Mouse (Mus musculus) lung, embryonic 14.5 days (tissue): ENCODE measurements around the gene Sorbs2. TPM values are rescaled to one million over a fixed set of nuclear protein-coding genes. Genes with fewer than 3 reads are reported as not detected.
A peak's percentile ranks its signal among the peaks of the same experiment; 100 is the strongest.

Experiments
- ATAC-seq: fragments of 200-750 bp; cut with Nextera tagmentation; 2 replicates; pipeline ENCODE4 v1.8.0; 2017; ENCODE audit warnings: mild to moderate bottlenecking, moderate TSS enrichment, moderate library complexity; ENCODE audit not compliant: insufficient read depth
- DNase-seq: peaks from one replicate; pipeline ENCODE4 v3.0.0-alpha.2; 2015
- H3K27ac ChIP-seq: fragments of 300-500 bp; sonication (generic); 2 replicates; pipeline ENCODE4 v1.5.1; 2014; ENCODE audit warnings: low read depth, mild to moderate bottlenecking, moderate library complexity
- H3K27me3 ChIP-seq: fragments of 300-500 bp; sonication (generic); 2 replicates; pipeline ENCODE4 v1.6.1; 2014; ENCODE audit warnings: low read length, control low read depth; ENCODE audit not compliant: insufficient read depth
- H3K36me3 ChIP-seq: fragments of 300-500 bp; sonication (generic); 2 replicates; pipeline ENCODE4 v1.6.1; 2014; ENCODE audit warnings: control low read depth; ENCODE audit not compliant: insufficient read depth
- H3K4me1 ChIP-seq: fragments of 300-500 bp; sonication (generic); 2 replicates; pipeline ENCODE4 v1.6.1; 2014; ENCODE audit warnings: antibody characterized with exemption, control low read depth; ENCODE audit not compliant: insufficient read depth
- H3K4me2 ChIP-seq: fragments of 300-500 bp; sonication (generic); 2 replicates; pipeline ENCODE4 v1.6.1; 2014; ENCODE audit warnings: mild to moderate bottlenecking
- H3K4me3 ChIP-seq: fragments of 300-500 bp; sonication (generic); 2 replicates; pipeline ENCODE4 v1.5.1; 2014; ENCODE audit warnings: low read depth, low read length
- H3K9ac ChIP-seq: fragments of 300-500 bp; sonication (generic); 2 replicates; pipeline ENCODE4 v1.6.1; 2014
- H3K9me3 ChIP-seq: fragments of 300-500 bp; sonication (generic); 2 replicates; pipeline ENCODE4 v1.6.1; 2016; ENCODE audit warnings: low read depth, low read length, control low read depth
- CTCF ChIP-seq: IDR thresholded peaks from 2 replicates; pipeline ENCODE4 v1.5.1; 2016; ENCODE audit warnings: antibody characterized with exemption, low read depth
- WGBS: fragments of 180-500 bp; shearing (Covaris S2); extraction: QIAGEN DNeasy Blood & Tissue Kit; methylation state at CpG from one replicate; pipeline ENCODE4 v1.1.7; 2014; 5-methylcytosine and 5-hydroxymethylcytosine counted together
- polyA plus RNA-seq: library from polyadenylated mRNA; unstranded; fragments of >200 nt; fragmentation: Nextera tagmentation; extraction: Ambion mirVana; gene quantifications from 2 replicates; pipeline ENCODE4 v1.2.1, GENCODE M21; 2014

The Sorbs2 gene
- polyA plus RNA-seq, 1 experiment from 2014 or later = 23.3 TPM

GRCm38 (mm10) chr8:45506376-45506775 lies 1.2 kb upstream of the Sorbs2 start:
- no peak overlapping the region for H3K9ac ChIP-seq
- H3K4me2 ChIP-seq = no peak overlapping the region
- H3K27me3 ChIP-seq = no peaks in the 10 kb centered on the region
- DNase-seq (no peak), ATAC-seq (no peak)
- WGBS = 73% methylated on average over 4 of the region's 4 CpGs
- H3K9me3 ChIP-seq = no peaks in the 10 kb centered on the region
- H3K4me3 ChIP-seq = no peak overlapping the region
- no peak overlapping the region for H3K27ac ChIP-seq
- H3K4me1 ChIP-seq = no peaks in the 10 kb centered on the region
- TF ChIP-seq CTCF = no peak
- H3K36me3 ChIP-seq = no peaks in the 10 kb centered on the region

GRCm38 (mm10) chr8:45507277-45507633 lies 333 bp upstream of the Sorbs2 start:
- H3K9ac ChIP-seq = no peak overlapping the region
- 57% methylated on average over 8 of the region's 8 CpGs for WGBS
- no peaks in the 10 kb centered on the region for H3K27me3 ChIP-seq
- TF ChIP-seq CTCF = no peak
- H3K36me3 ChIP-seq = no peaks in the 10 kb centered on the region
- no peaks in the 10 kb centered on the region for H3K9me3 ChIP-seq
- no peak overlapping the region for H3K27ac ChIP-seq
- no peaks in the 10 kb centered on the region for H3K4me1 ChIP-seq
- DNase-seq (no peak), ATAC-seq (no peak)
- H3K4me2 ChIP-seq = 0 out of 2 replicates have a peak overlapping the region, but pooled peaks have one; percentile 12
- H3K4me3 ChIP-seq = no peak overlapping the region

- Histone ChIP-seq H3K27me3 (no peaks in the 10 kb centered on the region), H3K9ac (no peak overlapping the region), H3K4me2 (no peak overlapping the region), H3K9me3 (no peaks in the 10 kb centered on the region), H3K4me3 (no peak overlapping the region), H3K4me1 (no peaks in the 10 kb centered on the region), H3K36me3 (no peaks in the 10 kb centered on the region), H3K27ac (no peak overlapping the region)
- 79% methylated on average over 7 of the region's 7 CpGs for WGBS
- no peak for TF ChIP-seq CTCF
- no peak for ATAC-seq
- no peak for DNase-seq
Observed at GRCm38 (mm10) chr8:45508521-45509104, 1.0 kb downstream of the Sorbs2 start.

- Histone ChIP-seq H3K36me3 (no peaks in the 10 kb centered on the region), H3K9ac (no peak overlapping the region), H3K9me3 (no peaks in the 10 kb centered on the region), H3K27me3 (no peaks in the 10 kb centered on the region), H3K4me1 (no peaks in the 10 kb centered on the region), H3K27ac (no peak overlapping the region), H3K4me2 (no peak overlapping the region), H3K4me3 (no peak overlapping the region)
- ATAC-seq (no peak), DNase-seq (no peak)
- TF ChIP-seq CTCF = no peak
Observed at GRCm38 (mm10) chr8:45512369-45512768, 4.8 kb downstream of the Sorbs2 start.

- DNase-seq (no peak), ATAC-seq (no peak)
- Histone ChIP-seq H3K27me3 (no peaks in the 10 kb centered on the region), H3K27ac (no peak overlapping the region), H3K4me1 (no peaks in the 10 kb centered on the region), H3K36me3 (no peaks in the 10 kb centered on the region), H3K4me2 (no peak overlapping the region), H3K9ac (no peak overlapping the region), H3K9me3 (no peaks in the 10 kb centered on the region), H3K4me3 (no peak overlapping the region)
- no peak for TF ChIP-seq CTCF
- WGBS = 50% methylated on average over 6 of the region's 6 CpGs
Observed at GRCm38 (mm10) chr8:45521595-45521994, 14.0 kb downstream of the Sorbs2 start.

- H3K4me3 ChIP-seq = no peak overlapping the region
- no peaks in the 10 kb centered on the region for H3K27me3 ChIP-seq
- no peak for TF ChIP-seq CTCF
- WGBS = 65% methylated on average over 2 of the region's 2 CpGs
- no peak overlapping the region for H3K27ac ChIP-seq
- no peak for ATAC-seq
- H3K36me3 ChIP-seq = no peaks in the 10 kb centered on the region
- no peaks in the 10 kb centered on the region for H3K4me1 ChIP-seq
- no peak for DNase-seq
- H3K9me3 ChIP-seq = no peaks in the 10 kb centered on the region
- H3K9ac ChIP-seq = no peak overlapping the region
- H3K4me2 ChIP-seq = no peak overlapping the region
Observed at GRCm38 (mm10) chr8:45527708-45528107, 20.1 kb downstream of the Sorbs2 start.

GRCm38 (mm10) chr8:45528890-45529289 lies 21.3 kb downstream of the Sorbs2 start:
- DNase-seq (no peak), ATAC-seq (no peak)
- Histone ChIP-seq H3K4me3 (no peak overlapping the region), H3K9me3 (no peaks in the 10 kb centered on the region), H3K9ac (no peak overlapping the region), H3K36me3 (no peaks in the 10 kb centered on the region), H3K27ac (no peak overlapping the region), H3K4me2 (no peak overlapping the region), H3K27me3 (no peaks in the 10 kb centered on the region), H3K4me1 (no peaks in the 10 kb centered on the region)
- TF ChIP-seq CTCF = no peak
- WGBS = 54% methylated on average over 2 of the region's 2 CpGs

- no peaks in the 10 kb centered on the region for H3K9me3 ChIP-seq
- no peak overlapping the region for H3K9ac ChIP-seq
- H3K27ac ChIP-seq = no peak overlapping the region
- H3K4me2 ChIP-seq = no peak overlapping the region
- no peaks in the 10 kb centered on the region for H3K27me3 ChIP-seq
- 63% methylated on average over 9 of the region's 9 CpGs for WGBS
- DNase-seq (no peak), ATAC-seq (0 out of 2 replicates have a peak, but pooled peaks have one; percentile 35)
- no peak overlapping the region for H3K4me3 ChIP-seq
- no peak for TF ChIP-seq CTCF
- no peaks in the 10 kb centered on the region for H3K36me3 ChIP-seq
- H3K4me1 ChIP-seq = no peaks in the 10 kb centered on the region; the same call in 1 of the 2 replicates
Observed at GRCm38 (mm10) chr8:45536578-45536977, 29.0 kb downstream of the Sorbs2 start.
